Mouse (Mus musculus): ENCODE results near the gene Ccdc85b.

Gene Ccdc85b

GRCm38 (mm10) chr19:5457746-5458442, at the start of gene Ccdc85b:
Gene Ccdc85b (minus strand): TSS chr19:5457894.
- 9% methylated on average over 14 of the region's 14 CpGs for WGBS

GRCm38 (mm10) chr19:5503687-5504086, 46.0 kb upstream of the Ccdc85b start, which contains the start of gene 1700020D05Rik:
Gene 1700020D05Rik (minus strand): TSS chr19:5503787.
- WGBS = 70% methylated on average over 17 of the region's 17 CpGs

- 90% methylated on average over 2 of the region's 2 CpGs for WGBS
These were observed 42.7 kb upstream of the Ccdc85b start for GRCm38 (mm10) chr19:5500330-5500875.

GRCm38 (mm10) chr19:5496052-5496370, 38.3 kb upstream of the Ccdc85b start:
- 79% methylated on average over 16 of the region's 16 CpGs for WGBS

GRCm38 (mm10) chr19:5495353-5496051, 37.8 kb upstream of the Ccdc85b start:
- WGBS = 84% methylated on average over 12 of the region's 12 CpGs

GRCm38 (mm10) chr19:5494314-5494713, 36.6 kb upstream of the Ccdc85b start:
- 64% methylated on average over 3 of the region's 3 CpGs for WGBS

GRCm38 (mm10) chr19:5493301-5493721, 35.6 kb upstream of the Ccdc85b start:
- WGBS = 37% methylated on average over 9 of the region's 9 CpGs

- 59% methylated on average over 4 of the region's 4 CpGs for WGBS
These were observed 34.9 kb upstream of the Ccdc85b start for GRCm38 (mm10) chr19:5492641-5493040.

- WGBS = under 1% methylated on average over 59 of the region's 59 CpGs
These were observed 33.4 kb upstream of the Ccdc85b start for GRCm38 (mm10) chr19:5490898-5491708.

GRCm38 (mm10) chr19:5490313-5490897, 32.7 kb upstream of the Ccdc85b start, which contains the start of gene Cfl1:
Gene Cfl1 (plus strand): TSS chr19:5490455.
- under 1% methylated on average over 54 of the region's 62 CpGs for WGBS

GRCm38 (mm10) chr19:5489721-5490120, 32.0 kb upstream of the Ccdc85b start:
- WGBS = 16% methylated on average over 10 of the region's 10 CpGs

- WGBS = under 1% methylated on average over 26 of the region's 26 CpGs
These were observed 31.3 kb upstream of the Ccdc85b start for GRCm38 (mm10) chr19:5488878-5489571.

GRCm38 (mm10) chr19:5487768-5488550, 30.3 kb upstream of the Ccdc85b start, which contains the start of gene Mus81:
Gene Mus81 (minus strand): TSS chr19:5488402.
- under 1% methylated on average over 39 of the region's 39 CpGs for WGBS

GRCm38 (mm10) chr19:5486771-5487170, 29.1 kb upstream of the Ccdc85b start:
- WGBS = 78% methylated on average over 4 of the region's 4 CpGs

GRCm38 (mm10) chr19:5486286-5486685, 28.6 kb upstream of the Ccdc85b start:
- WGBS = 68% methylated on average over 8 of the region's 8 CpGs

GRCm38 (mm10) chr19:5485821-5486220, 28.1 kb upstream of the Ccdc85b start:
- WGBS = 90% methylated on average over 7 of the region's 7 CpGs

GRCm38 (mm10) chr19:5485371-5485770, 27.7 kb upstream of the Ccdc85b start:
- 81% methylated on average over 8 of the region's 8 CpGs for WGBS

- 88% methylated on average over 5 of the region's 5 CpGs for WGBS
These were observed 26.8 kb upstream of the Ccdc85b start for GRCm38 (mm10) chr19:5484496-5484895.

GRCm38 (mm10) chr19:5483386-5484359, 26.0 kb upstream of the Ccdc85b start:
- 91% methylated on average over 19 of the region's 19 CpGs for WGBS
